Mouse (Mus musculus): ENCODE data around the gene Cep68. TPM values are rescaled to one million over a fixed set of nuclear protein-coding genes. Genes with fewer than 3 reads are reported as not detected.
"Not testable (repeated sequence)": the region's sequence is repeated elsewhere in the genome, so short reads cannot be mapped to it uniquely, and the experiment has no call there.

Cep68 gene
- total RNA-seq, 4 experiments from 2014 or later = 41.9 to 47.2 (median 43.2) TPM

- no peak for DNase-seq (ENCODE audit: low spot score)
Observed at GRCm38 (mm10) chr11:20242366-20243056, 6.7 kb downstream of the Cep68 start.

- no peak for DNase-seq (ENCODE audit: low spot score)
Observed at GRCm38 (mm10) chr11:20241311-20241710, 7.9 kb downstream of the Cep68 start.

- no peak for DNase-seq (ENCODE audit: low spot score)
Observed at GRCm38 (mm10) chr11:20240331-20240730, 8.9 kb downstream of the Cep68 start.

GRCm38 (mm10) chr11:20239279-20239861, 9.9 kb downstream of the Cep68 start:
- DNase-seq (ENCODE audit: low spot score) = peak; percentile 38

GRCm38 (mm10) chr11:20237976-20238375, 11.3 kb downstream of the Cep68 start:
- DNase-seq (ENCODE audit: low spot score) = no peak

GRCm38 (mm10) chr11:20237018-20237417, 12.2 kb downstream of the Cep68 start:
- DNase-seq (ENCODE audit: low spot score) = no peak

- DNase-seq (ENCODE audit: low spot score) = no peak
Observed at GRCm38 (mm10) chr11:20234233-20234632, 15.0 kb downstream of the Cep68 start.

GRCm38 (mm10) chr11:20232016-20232755, 17.0 kb downstream of the Cep68 start:
- no peak for DNase-seq (ENCODE audit: low spot score)

GRCm38 (mm10) chr11:20231128-20231878, 17.9 kb downstream of the Cep68 start:
- DNase-seq (ENCODE audit: low spot score) = peak; percentile 89

GRCm38 (mm10) chr11:20230286-20230685, 18.9 kb downstream of the Cep68 start:
- no peak for DNase-seq (ENCODE audit: low spot score)

- no peak for DNase-seq (ENCODE audit: low spot score)
Observed at GRCm38 (mm10) chr11:20229311-20229710, 19.9 kb downstream of the Cep68 start.

GRCm38 (mm10) chr11:20228666-20229065, 20.6 kb downstream of the Cep68 start:
- DNase-seq (ENCODE audit: low spot score) = no peak

- DNase-seq (ENCODE audit: low spot score) = no peak
Observed at GRCm38 (mm10) chr11:20225938-20226337, 23.3 kb downstream of the Cep68 start.

GRCm38 (mm10) chr11:20224196-20224595, 25.0 kb downstream of the Cep68 start:
- DNase-seq (ENCODE audit: low spot score) = no peak

- not testable (repeated sequence) for DNase-seq (ENCODE audit: low spot score)
Observed at GRCm38 (mm10) chr11:20221671-20222070, 27.6 kb downstream of the Cep68 start.

GRCm38 (mm10) chr11:20217227-20217626, 32.0 kb downstream of the Cep68 start:
- no peak for DNase-seq (ENCODE audit: low spot score)

- no peak for DNase-seq (ENCODE audit: low spot score)
Observed at GRCm38 (mm10) chr11:20216415-20216814, 32.8 kb downstream of the Cep68 start.

- DNase-seq (ENCODE audit: low spot score) = no peak
Observed at GRCm38 (mm10) chr11:20214779-20215178, 34.5 kb downstream of the Cep68 start.

- DNase-seq (ENCODE audit: low spot score) = no peak
Observed at GRCm38 (mm10) chr11:20211838-20212237, 37.4 kb downstream of the Cep68 start.

GRCm38 (mm10) chr11:20207589-20207988, 41.6 kb downstream of the Cep68 start:
- DNase-seq (ENCODE audit: low spot score) = no peak

- DNase-seq (ENCODE audit: low spot score) = no peak
Observed at GRCm38 (mm10) chr11:20206626-20207223, 42.5 kb downstream of the Cep68 start.

GRCm38 (mm10) chr11:20205538-20205937, 43.7 kb downstream of the Cep68 start:
- no peak for DNase-seq (ENCODE audit: low spot score)
